Mouse (Mus musculus): Measurements from ENCODE around the gene Pitpnm3. TPM values are rescaled to one million over a fixed set of nuclear protein-coding genes. Genes with fewer than 3 reads are reported as not detected.

Gene Pitpnm3
- polyA plus RNA-seq, 1 experiment from 2014 or later = 0.14 TPM

- H3K4me3 ChIP-seq (replicated peaks) = no peak overlapping the region
- no peaks in the 10 kb centered on the region for H3K36me3 ChIP-seq
- ATAC-seq (ENCODE audit: low read depth) (no peak), DNase-seq (no peak)
- WGBS (ENCODE audit: insufficient replicate concordance) = 37% methylated on average over 9 of the region's 9 CpGs
- peaks cover 4% of the 10 kb centered on the region for H3K4me1 ChIP-seq (replicated peaks)
- H3K9ac ChIP-seq = no peak overlapping the region
- H3K27me3 ChIP-seq = no peaks in the 10 kb centered on the region
- H3K9me3 ChIP-seq (replicated peaks) = no peaks in the 10 kb centered on the region
- H3K4me2 ChIP-seq = no peak overlapping the region
- no peak overlapping the region for H3K27ac ChIP-seq
These were observed 124.4 kb downstream of the Pitpnm3 start for GRCm38 (mm10) chr11:72010940-72011722.

GRCm38 (mm10) chr11:72010367-72010766, 125.2 kb downstream of the Pitpnm3 start:
- DNase-seq = no peak

GRCm38 (mm10) chr11:72005547-72005946, 130.0 kb downstream of the Pitpnm3 start:
- WGBS (ENCODE audit: insufficient replicate concordance) = 63% methylated on average over 6 of the region's 6 CpGs
- no peak overlapping the region for H3K27ac ChIP-seq
- H3K36me3 ChIP-seq = no peaks in the 10 kb centered on the region
- H3K4me2 ChIP-seq = no peak overlapping the region
- no peak overlapping the region for H3K4me3 ChIP-seq (replicated peaks)
- ATAC-seq (ENCODE audit: low read depth) = no peak
- no peaks in the 10 kb centered on the region; the same call in 1 of the 2 replicates for H3K4me1 ChIP-seq (replicated peaks)
- no peaks in the 10 kb centered on the region for H3K9me3 ChIP-seq (replicated peaks)
- H3K27me3 ChIP-seq = no peaks in the 10 kb centered on the region
- no peak overlapping the region for H3K9ac ChIP-seq
- DNase-seq = no peak

More at GRCm38 (mm10) chr11:72010367-72010766, 125.2 kb downstream of the Pitpnm3 start:
- no peaks in the 10 kb centered on the region for H3K36me3 ChIP-seq
- no peak overlapping the region for H3K4me3 ChIP-seq (replicated peaks)
- H3K4me2 ChIP-seq = no peak overlapping the region
- WGBS (ENCODE audit: insufficient replicate concordance) = 49% methylated on average over 5 of the region's 5 CpGs
- no peaks in the 10 kb centered on the region for H3K27me3 ChIP-seq
- peaks cover 4% of the 10 kb centered on the region for H3K4me1 ChIP-seq (replicated peaks)
- ATAC-seq (ENCODE audit: low read depth) = no peak
- H3K9me3 ChIP-seq (replicated peaks) = no peaks in the 10 kb centered on the region
- H3K27ac ChIP-seq = no peak overlapping the region
- no peak overlapping the region for H3K9ac ChIP-seq

- no peaks in the 10 kb centered on the region for H3K9me3 ChIP-seq (replicated peaks)
- H3K36me3 ChIP-seq = no peaks in the 10 kb centered on the region
- no peak overlapping the region for H3K4me3 ChIP-seq (replicated peaks)
- DNase-seq = no peak
- no peak overlapping the region for H3K27ac ChIP-seq
- WGBS (ENCODE audit: insufficient replicate concordance) = 65% methylated on average over 9 of the region's 9 CpGs
- H3K27me3 ChIP-seq = no peaks in the 10 kb centered on the region
- H3K4me2 ChIP-seq = no peak overlapping the region
- no peak for ATAC-seq (ENCODE audit: low read depth)
- no peaks in the 10 kb centered on the region for H3K4me1 ChIP-seq (replicated peaks)
- H3K9ac ChIP-seq = no peak overlapping the region
These were observed 132.4 kb downstream of the Pitpnm3 start for GRCm38 (mm10) chr11:72003171-72003570.

- H3K4me1 ChIP-seq (replicated peaks) = no peaks in the 10 kb centered on the region
- H3K4me3 ChIP-seq (replicated peaks) = no peak overlapping the region
- 32% methylated on average over 13 of the region's 13 CpGs for WGBS (ENCODE audit: insufficient replicate concordance)
- H3K27ac ChIP-seq = no peak overlapping the region
- no peaks in the 10 kb centered on the region for H3K36me3 ChIP-seq
- ATAC-seq (ENCODE audit: low read depth) (no peak), DNase-seq (no peak)
- no peaks in the 10 kb centered on the region for H3K9me3 ChIP-seq (replicated peaks)
- H3K9ac ChIP-seq = no peak overlapping the region
- H3K4me2 ChIP-seq = no peak overlapping the region
- H3K27me3 ChIP-seq = no peaks in the 10 kb centered on the region
These were observed 133.3 kb downstream of the Pitpnm3 start for GRCm38 (mm10) chr11:72002138-72002853.

GRCm38 (mm10) chr11:72000194-72000593, 135.4 kb downstream of the Pitpnm3 start:
- Histone ChIP-seq H3K27me3 (no peaks in the 10 kb centered on the region), H3K36me3 (no peaks in the 10 kb centered on the region), H3K27ac (no peak overlapping the region), H3K4me3 (replicated peaks) (no peak overlapping the region), H3K9ac (no peak overlapping the region), H3K9me3 (replicated peaks) (no peaks in the 10 kb centered on the region), H3K4me1 (replicated peaks) (no peaks in the 10 kb centered on the region), H3K4me2 (no peak overlapping the region)
- whole genome bisulfite sequencing (ENCODE audit: insufficient replicate concordance) = 69% methylated on average over 6 of the region's 6 CpGs
- no peak for DNase-seq
- ATAC-seq (ENCODE audit: low read depth) = no peak

Other genes with a start within 250 kb of the Pitpnm3 start
- gene Aipl1, start 98.3 kb downstream of the Pitpnm3 start, polyA plus RNA-seq (2015; fragmentation: Nextera tagmentation; extraction: Ambion mirVana) = 0.21 and 0.28 TPM in 2 replicates
- 27.7 and 30.3 TPM in 2 replicates for gene Pimreg, start 93.7 kb downstream of the Pitpnm3 start, polyA plus RNA-seq (2015; fragmentation: Nextera tagmentation; extraction: Ambion mirVana)
- gene Gm43951, start 71.1 kb upstream of the Pitpnm3 start, polyA plus RNA-seq (2015; fragmentation: Nextera tagmentation; extraction: Ambion mirVana) = not detected in 2 replicates
- gene 4933427D14Rik, start 71.7 kb upstream of the Pitpnm3 start, polyA plus RNA-seq (2015; fragmentation: Nextera tagmentation; extraction: Ambion mirVana) = 4.4 and 4.9 TPM in 2 replicates
- 94.7 and 97.9 TPM in 2 replicates for gene Txndc17, start 71.8 kb upstream of the Pitpnm3 start, polyA plus RNA-seq (2015; fragmentation: Nextera tagmentation; extraction: Ambion mirVana)
- gene Med31, start 79.8 kb upstream of the Pitpnm3 start, polyA plus RNA-seq (2015; fragmentation: Nextera tagmentation; extraction: Ambion mirVana) = 15.1 and 16.8 TPM in 2 replicates
- gene Slc13a5, start 131.4 kb upstream of the Pitpnm3 start, polyA plus RNA-seq (2015; fragmentation: Nextera tagmentation; extraction: Ambion mirVana) = not detected in 2 replicates
- gene Xaf1, start 165.9 kb upstream of the Pitpnm3 start, polyA plus RNA-seq (2015; fragmentation: Nextera tagmentation; extraction: Ambion mirVana) = 2.7 and 4.0 TPM in 2 replicates
- not detected in 2 replicates for gene Fbxo39, start 178.7 kb upstream of the Pitpnm3 start, polyA plus RNA-seq (2015; fragmentation: Nextera tagmentation; extraction: Ambion mirVana)
- gene Tekt1, start 226.7 kb upstream of the Pitpnm3 start, polyA plus RNA-seq (2015; fragmentation: Nextera tagmentation; extraction: Ambion mirVana) = not detected in 2 replicates